Mouse (Mus musculus) embryonic facial prominence, embryonic 11.5 days (tissue): ENCODE measurements around the gene Lhpp. TPM values are rescaled to one million over a fixed set of nuclear protein-coding genes. Genes with fewer than 3 reads are reported as not detected.

Source experiments
- ATAC-seq: fragments of 200-750 bp; cut with Nextera tagmentation; replicated peaks from 2 replicates; pipeline ENCODE4 v1.8.0; 2017; ENCODE audit warnings: low read depth; ENCODE audit not compliant: insufficient number of reproducible peaks, low FRiP score, low TSS enrichment
- DNase-seq: peaks from one replicate; pipeline ENCODE4 v3.0.0-alpha.2; 2015; ENCODE audit warnings: low spot score
- H3K27ac ChIP-seq: fragments of 300-500 bp; sonication (generic); replicated peaks from 2 replicates; pipeline ENCODE4 v1.5.1; 2014; ENCODE audit warnings: mild to moderate bottlenecking, low read depth, low read length, control low read depth
- H3K27me3 ChIP-seq: fragments of 300-500 bp; sonication (generic); 2 replicates; pipeline ENCODE4 v1.6.1; 2014; ENCODE audit warnings: mild to moderate bottlenecking, low read length, moderate library complexity, mixed read lengths; ENCODE audit not compliant: control insufficient read depth, insufficient read depth
- H3K36me3 ChIP-seq: fragments of 300-500 bp; sonication (generic); replicated peaks from 2 replicates; pipeline ENCODE4 v1.6.1; 2014; ENCODE audit warnings: low read depth, mild to moderate bottlenecking, low read length, moderate library complexity, mixed read lengths; ENCODE audit not compliant: control insufficient read depth, insufficient read depth
- H3K4me1 ChIP-seq: fragments of 300-500 bp; sonication (generic); 2 replicates; pipeline ENCODE4 v1.6.1; 2014; ENCODE audit warnings: low read length, mixed read lengths; ENCODE audit not compliant: control insufficient read depth, insufficient read depth
- H3K4me2 ChIP-seq: fragments of 300-500 bp; sonication (generic); 2 replicates; pipeline ENCODE4 v1.6.1; 2014; ENCODE audit warnings: low read depth, mild to moderate bottlenecking, control low read depth, low read length, moderate library complexity
- H3K4me3 ChIP-seq: fragments of 300-500 bp; sonication (generic); 2 replicates; pipeline ENCODE4 v1.5.1; 2014; ENCODE audit warnings: low read depth, low read length, control low read depth
- H3K9ac ChIP-seq: fragments of 300-500 bp; sonication (generic); replicated peaks from 2 replicates; pipeline ENCODE4 v1.6.1; 2014; ENCODE audit warnings: mild to moderate bottlenecking, control low read depth, low read length
- H3K9me3 ChIP-seq: fragments of 300-500 bp; sonication (generic); replicated peaks from 2 replicates; pipeline ENCODE4 v1.6.1; 2016; ENCODE audit warnings: mild to moderate bottlenecking, low read length, inconsistent platforms, mixed read lengths; ENCODE audit not compliant: control insufficient read depth
- WGBS: fragments of 180-500 bp; shearing (Covaris S2); extraction: QIAGEN DNeasy Blood & Tissue Kit; methylation state at CpG from one replicate; pipeline ENCODE4 v1.1.7; 2014; 5-methylcytosine and 5-hydroxymethylcytosine counted together
- polyA plus RNA-seq: library from polyadenylated mRNA; unstranded; fragments of >200 nt; fragmentation: Nextera tagmentation; extraction: Ambion mirVana; gene quantifications from 2 replicates; pipeline ENCODE4 v1.2.1, GENCODE M21; 2014

Lhpp gene
- polyA plus RNA-seq, 1 experiment from 2014 or later, result 15.5 TPM

DNA sequence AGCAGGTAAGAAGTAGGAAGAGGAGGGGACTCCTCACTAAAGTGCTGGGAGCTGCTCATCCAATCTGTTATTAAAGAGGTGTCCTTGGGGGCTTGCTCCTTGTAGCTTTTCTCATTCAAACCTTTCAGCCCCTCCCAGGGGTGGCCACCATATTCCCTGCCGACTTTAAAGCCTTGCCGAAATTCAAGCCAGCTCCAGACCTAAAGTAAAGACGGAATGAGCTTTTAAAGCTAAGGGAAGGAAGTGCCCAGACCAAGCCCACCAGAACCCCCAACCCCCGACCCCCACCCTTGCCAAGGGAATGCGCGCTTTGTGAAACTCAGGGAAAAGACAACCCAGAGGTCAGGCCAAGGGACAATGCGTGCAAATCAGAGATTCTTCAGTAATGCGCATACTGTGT lies 9.5 kb upstream of the Lhpp start:
- H3K36me3 ChIP-seq, result no peaks in the 10 kb centered on the region
- H3K27me3 ChIP-seq, result peaks cover 66% of the 10 kb centered on the region
- no peak for DNase-seq
- no peaks in the 10 kb centered on the region; the same call in 1 of the 2 replicates for H3K4me1 ChIP-seq
- no peak overlapping the region for H3K4me2 ChIP-seq
- under 1% methylated on average over 8 of the region's 8 CpGs for WGBS
- no peaks in the 10 kb centered on the region for H3K9me3 ChIP-seq
- no peak overlapping the region for H3K4me3 ChIP-seq
- no peak overlapping the region for H3K27ac ChIP-seq
- H3K9ac ChIP-seq, result no peak overlapping the region
- no peak for ATAC-seq

DNA sequence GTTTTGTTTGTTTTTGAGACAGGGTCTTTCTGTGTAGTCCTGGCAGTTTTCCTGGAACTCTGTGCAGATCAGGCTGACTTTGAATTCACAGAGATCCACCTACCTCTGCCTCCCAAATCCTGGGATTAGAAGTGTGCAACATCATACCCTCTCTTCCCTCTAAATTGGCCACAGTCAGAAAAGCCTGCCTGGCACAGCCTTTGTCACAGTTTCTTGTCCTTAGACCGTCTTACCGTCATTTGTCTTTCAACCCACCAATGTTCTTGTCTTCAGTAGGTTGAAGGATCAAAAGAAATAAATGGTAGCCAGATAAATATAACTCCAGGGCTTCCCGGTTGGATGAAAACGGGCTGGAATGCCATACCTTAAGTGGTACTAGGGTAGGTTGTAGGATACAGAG lies 5.7 kb upstream of the Lhpp start:
- ATAC-seq, result no peak
- Histone ChIP-seq H3K27ac (no peak overlapping the region), H3K36me3 (no peaks in the 10 kb centered on the region), H3K4me1 (no peaks in the 10 kb centered on the region), H3K4me2 (no peak overlapping the region), H3K9ac (no peak overlapping the region), H3K9me3 (no peaks in the 10 kb centered on the region), H3K4me3 (no peak overlapping the region), H3K27me3 (peaks cover 28% of the 10 kb centered on the region)
- DNase-seq, result no peak
- WGBS, result 86% methylated on average over 4 of the region's 4 CpGs

DNA sequence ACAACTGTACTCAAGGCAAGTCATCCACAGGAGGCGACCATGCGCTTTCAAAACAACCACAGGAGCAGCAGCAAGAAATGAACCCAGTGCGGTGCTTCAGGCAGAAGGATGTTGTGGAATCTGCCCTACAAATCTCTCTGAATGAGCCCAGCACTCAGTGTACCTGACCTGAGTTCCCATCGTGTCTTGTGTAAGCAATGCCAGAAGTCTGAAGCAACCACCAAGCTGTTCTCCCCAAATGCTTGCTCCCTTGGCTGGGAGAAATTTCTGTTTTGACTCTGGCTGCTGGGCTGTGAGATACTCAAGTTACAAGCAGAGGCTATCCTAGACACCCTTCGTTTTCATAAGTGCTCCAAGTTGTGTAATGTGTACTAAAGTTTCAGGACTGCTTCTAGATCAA lies 4.7 kb upstream of the Lhpp start:
- H3K36me3 ChIP-seq, result no peaks in the 10 kb centered on the region
- peaks cover 19% of the 10 kb centered on the region for H3K27me3 ChIP-seq
- no peak overlapping the region for H3K9ac ChIP-seq
- DNase-seq, result no peak
- no peak for ATAC-seq
- H3K4me2 ChIP-seq, result no peak overlapping the region
- no peaks in the 10 kb centered on the region for H3K4me1 ChIP-seq
- H3K9me3 ChIP-seq, result no peaks in the 10 kb centered on the region
- no peak overlapping the region for H3K4me3 ChIP-seq
- WGBS, result 60% methylated on average over 5 of the region's 5 CpGs
- no peak overlapping the region for H3K27ac ChIP-seq

DNA sequence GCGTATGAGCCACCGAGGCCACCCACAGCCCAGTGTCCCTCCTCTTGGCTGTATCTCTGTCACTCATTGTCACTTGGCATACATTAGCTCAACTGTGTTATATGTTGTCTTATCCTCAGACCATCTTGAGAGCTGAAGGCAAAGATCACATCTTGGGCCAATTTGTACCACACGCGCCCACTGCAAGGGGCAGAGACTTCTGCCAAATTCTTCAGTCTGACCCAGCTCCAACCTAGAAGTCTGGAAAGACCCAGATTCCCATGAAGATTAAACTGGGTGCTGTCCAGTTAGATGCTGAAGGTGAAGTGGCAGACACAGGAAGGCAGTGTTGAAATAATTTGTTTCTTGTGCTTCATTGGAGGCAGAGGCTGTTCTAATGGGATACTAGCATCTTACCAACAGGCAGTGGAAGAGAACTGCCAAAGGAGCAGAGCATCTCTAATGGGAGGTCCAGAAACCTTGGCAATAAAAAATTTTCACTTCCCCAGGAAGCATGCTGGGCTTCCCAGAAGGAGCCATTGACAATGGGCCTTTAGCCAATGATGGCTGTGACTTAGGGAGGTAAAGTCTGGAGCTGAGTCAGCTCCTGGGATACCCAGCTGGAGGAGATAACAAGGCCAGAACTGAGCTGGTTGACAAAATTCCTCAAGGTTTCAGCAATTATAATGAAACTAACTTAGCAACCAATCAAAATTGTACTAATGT lies 2.0 kb upstream of the Lhpp start:
- H3K27ac ChIP-seq, result no peak overlapping the region
- no peak overlapping the region for H3K4me3 ChIP-seq
- H3K9ac ChIP-seq, result no peak overlapping the region
- WGBS, result 92% methylated on average over 4 of the region's 4 CpGs
- no peak for DNase-seq
- H3K9me3 ChIP-seq, result no peaks in the 10 kb centered on the region
- H3K36me3 ChIP-seq, result no peaks in the 10 kb centered on the region
- no peak for ATAC-seq
- no peak overlapping the region for H3K4me2 ChIP-seq
- H3K27me3 ChIP-seq, result no peaks in the 10 kb centered on the region
- H3K4me1 ChIP-seq, result no peaks in the 10 kb centered on the region

DNA sequence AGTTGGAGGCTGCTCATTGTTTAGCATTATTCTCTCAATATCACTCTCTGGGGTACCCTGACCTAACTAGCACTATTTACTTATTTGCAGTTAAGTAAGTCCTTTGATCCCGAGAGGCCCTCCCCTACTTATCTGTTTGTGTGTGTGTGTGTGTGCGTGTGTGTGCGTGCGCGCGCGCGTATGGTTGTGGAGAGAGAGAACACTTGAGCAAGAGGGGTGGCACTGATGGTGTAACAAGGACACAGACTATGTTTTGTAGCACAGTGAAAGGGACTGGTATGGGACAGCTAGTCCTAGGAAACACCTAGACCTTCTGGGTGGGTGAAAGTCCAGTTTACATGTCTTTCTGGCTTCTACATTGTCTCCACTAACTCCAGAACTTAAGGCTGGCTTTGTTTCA lies 1.1 kb downstream of the Lhpp start:
- 96% methylated on average over 8 of the region's 8 CpGs for WGBS
- Histone ChIP-seq H3K27me3 (no peaks in the 10 kb centered on the region), H3K4me2 (no peak overlapping the region)

DNA sequence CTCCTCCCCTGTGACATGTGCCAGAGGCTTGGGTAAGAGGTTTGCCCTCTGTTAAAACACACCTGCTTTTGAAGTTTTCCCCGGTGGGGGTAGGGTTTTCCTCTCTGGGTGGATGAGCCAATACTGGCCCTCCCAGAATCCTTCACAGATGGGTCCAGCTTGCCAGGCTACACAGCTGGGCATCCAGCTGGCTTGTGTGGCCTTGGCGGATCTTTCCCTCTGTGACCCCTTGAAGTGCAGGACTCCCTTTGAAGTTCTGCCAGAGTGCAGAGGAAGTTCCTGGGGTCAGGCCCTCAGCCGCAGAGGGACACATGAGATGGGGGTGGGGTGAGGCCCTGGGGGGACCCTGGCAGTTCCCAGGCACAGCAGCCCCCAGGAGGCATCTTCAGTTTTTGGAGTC lies 4.9 kb downstream of the Lhpp start:
- DNase-seq, result no peak
- no peaks in the 10 kb centered on the region for H3K36me3 ChIP-seq
- no peaks in the 10 kb centered on the region for H3K9me3 ChIP-seq
- 8% methylated on average over 3 of the region's 3 CpGs for WGBS
- H3K4me3 ChIP-seq, result no peak overlapping the region
- no peak for ATAC-seq
- no peak overlapping the region for H3K27ac ChIP-seq
- no peak overlapping the region for H3K4me2 ChIP-seq
- H3K9ac ChIP-seq, result no peak overlapping the region
- H3K27me3 ChIP-seq, result no peaks in the 10 kb centered on the region
- no peaks in the 10 kb centered on the region for H3K4me1 ChIP-seq

More for the DNA sequence above, 1.1 kb downstream of the Lhpp start:
- Histone ChIP-seq H3K36me3 (no peaks in the 10 kb centered on the region), H3K4me1 (no peaks in the 10 kb centered on the region), H3K9ac (no peak overlapping the region), H3K4me3 (no peak overlapping the region), H3K9me3 (no peaks in the 10 kb centered on the region), H3K27ac (no peak overlapping the region)
- DNase-seq (no peak), ATAC-seq (no peak)

DNA sequence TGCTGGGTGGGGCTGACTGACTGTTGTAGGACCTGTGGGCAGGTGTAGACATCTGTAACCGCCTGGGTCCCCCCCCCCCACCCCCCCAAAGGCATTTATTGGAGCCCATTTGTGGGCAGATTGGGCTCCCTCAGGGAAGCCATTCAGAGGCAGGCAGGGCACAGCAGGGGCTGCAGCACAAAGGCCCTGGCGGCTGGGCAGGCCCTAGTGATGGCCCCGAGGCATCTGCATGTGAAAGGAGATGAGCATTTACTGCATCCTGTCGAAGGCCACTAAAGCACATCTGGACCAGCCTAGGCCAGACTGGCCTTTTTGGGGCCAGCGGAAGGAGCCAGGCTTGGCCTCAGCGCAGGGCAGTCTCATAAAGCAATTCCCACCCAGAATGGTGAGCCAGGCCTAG lies 6.0 kb downstream of the Lhpp start:
- DNase-seq (no peak), ATAC-seq (peak; percentile 36; the same call in 1 of the 2 replicates)
- 13% methylated on average over 6 of the region's 6 CpGs for WGBS
- Histone ChIP-seq H3K4me1 (no peaks in the 10 kb centered on the region), H3K4me3 (no peak overlapping the region), H3K4me2 (no peak overlapping the region), H3K36me3 (no peaks in the 10 kb centered on the region), H3K27ac (no peak overlapping the region), H3K27me3 (no peaks in the 10 kb centered on the region), H3K9me3 (no peaks in the 10 kb centered on the region), H3K9ac (no peak overlapping the region)

DNA sequence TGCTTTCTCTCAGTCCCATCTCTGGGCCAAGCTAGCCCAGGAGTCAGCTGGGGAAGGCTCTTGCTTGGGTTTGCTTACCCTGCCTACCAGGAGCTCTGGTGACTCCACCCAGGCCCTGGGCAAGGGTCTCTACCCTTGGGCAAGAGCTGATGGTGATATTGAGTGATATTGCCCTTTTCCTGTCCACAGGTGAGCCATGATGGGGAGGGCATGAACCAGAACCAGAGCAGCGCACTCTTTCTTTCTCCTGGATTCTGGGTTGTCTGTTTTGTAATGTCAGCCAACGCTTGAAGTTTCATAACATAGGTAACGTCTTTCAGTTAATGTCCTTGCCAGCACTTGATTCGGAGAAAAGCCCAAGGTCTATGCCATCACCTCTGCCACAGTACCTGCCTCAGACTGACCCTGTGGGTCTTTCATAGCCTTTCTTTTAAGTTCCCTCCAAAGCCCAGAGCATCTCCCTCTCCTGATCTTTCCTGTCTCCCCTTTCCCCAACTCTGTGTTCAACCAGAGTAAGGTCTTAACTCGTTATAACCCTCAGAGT lies 6.7 kb downstream of the Lhpp start:
- Histone ChIP-seq H3K9ac (no peak overlapping the region), H3K4me1 (no peaks in the 10 kb centered on the region), H3K36me3 (no peaks in the 10 kb centered on the region), H3K27ac (no peak overlapping the region), H3K4me2 (no peak overlapping the region), H3K4me3 (no peak overlapping the region), H3K27me3 (no peaks in the 10 kb centered on the region), H3K9me3 (no peaks in the 10 kb centered on the region)
- 77% methylated on average over 5 of the region's 5 CpGs for WGBS
- DNase-seq (no peak), ATAC-seq (no peak)
